Comparison of ENCODE assay signal across 12 mouse cellular contexts in genomic region chr4:110916565-110916964, GRCm38 (mm10).
A peak's percentile ranks its signal among the peaks of the same experiment; 100 is the strongest.
DNase-seq lines count a peak whose midpoint lies in the region; ATAC-seq and TF ChIP-seq lines count a peak whose summit lies in the region.
"Had no signal": no experiment of that assay in that cellular context is flagged by ENCODE, and none has a peak within 500 bp of the region (broad histone marks: within the 10 kb centered on the region; RNA-seq: fewer than 3 reads in every experiment).

No protein-coding gene starts in this region.

- H3K4me2 ChIP-seq in hindbrain, postnatal 0 days (ENCODE audit: low read depth, low read length), result no peak overlapping the region
- no peak overlapping the region for H3K4me2 ChIP-seq in hindbrain, embryonic 13.5 days
- no peak overlapping the region for H3K4me2 ChIP-seq in embryonic facial prominence, embryonic 15.5 days (replicated peaks)
- H3K4me2 ChIP-seq: lung, embryonic 15.5 days had no signal

- no peak overlapping the region for H3K9ac ChIP-seq in hindbrain, postnatal 0 days (replicated peaks; ENCODE audit: low read length)
- no peak overlapping the region for H3K9ac ChIP-seq in hindbrain, embryonic 13.5 days
- H3K9ac ChIP-seq in embryonic facial prominence, embryonic 15.5 days, result no peak overlapping the region
- H3K9ac ChIP-seq: lung, embryonic 15.5 days had no signal

- H3K36me3 ChIP-seq in hindbrain, postnatal 0 days (ENCODE audit: insufficient read depth, low read length), result no peaks in the 10 kb centered on the region
- H3K36me3 ChIP-seq in hindbrain, embryonic 13.5 days, result no peaks in the 10 kb centered on the region
- H3K36me3 ChIP-seq in embryonic facial prominence, embryonic 15.5 days, result no peaks in the 10 kb centered on the region
- H3K36me3 ChIP-seq: lung, embryonic 15.5 days had no signal

- 42% methylated on average over 4 of the region's 4 CpGs for WGBS in hindbrain, postnatal 0 days
- 68% methylated on average over 4 of the region's 4 CpGs for WGBS in hindbrain, embryonic 13.5 days
- WGBS in embryonic facial prominence, embryonic 15.5 days, result 42% methylated on average over 4 of the region's 4 CpGs

- DNase-seq in hindbrain, postnatal 0 days (ENCODE audit: low spot score), result peak; percentile 3
- peak; percentile 56 to 59 for DNase-seq in layer of hippocampus, postnatal 25 days (ENCODE audit: extremely low spot score in 1 of 2, low spot score in 1 of 2)
- DNase-seq in right cerebral cortex, postnatal 10 days (ENCODE audit: low spot score in 2 of 2), result peak; percentile 73 to 75
- no peak for DNase-seq in thymus, adult 18-20 months
- DNase-seq in adrenal gland, postnatal 14 days, result no peak
- no peak for DNase-seq in kidney, adult 8-10 months
- DNase-seq: gastrocnemius, postnatal 36 days; heart, postnatal 4 days had no signal

- ATAC-seq in hindbrain, postnatal 0 days, result peak; percentile 40; the same call in 1 of the 2 replicates
- ATAC-seq in hindbrain, embryonic 13.5 days (ENCODE audit: low FRiP score), result no peak
- no peak for ATAC-seq in embryonic facial prominence, embryonic 15.5 days (ENCODE audit: insufficient number of reproducible peaks, low FRiP score, low TSS enrichment, low read depth)

- no peaks in the 10 kb centered on the region for H3K27me3 ChIP-seq in hindbrain, postnatal 0 days (ENCODE audit: insufficient read depth, low read length)
- H3K27me3 ChIP-seq in hindbrain, embryonic 13.5 days, result no peaks in the 10 kb centered on the region
- H3K27me3 ChIP-seq in embryonic facial prominence, embryonic 15.5 days, result no peaks in the 10 kb centered on the region
- H3K27me3 ChIP-seq: lung, embryonic 15.5 days had no signal

- no peak for TF ChIP-seq CTCF in hindbrain, postnatal 0 days (IDR thresholded peaks at IDR 0.05; ENCODE audit: low read depth)

- no peak overlapping the region for H3K4me3 ChIP-seq in hindbrain, postnatal 0 days (ENCODE audit: low read length)
- no peak overlapping the region for H3K4me3 ChIP-seq in hindbrain, embryonic 13.5 days
- no peak overlapping the region for H3K4me3 ChIP-seq in embryonic facial prominence, embryonic 15.5 days (replicated peaks)
- H3K4me3 ChIP-seq: lung, embryonic 15.5 days had no signal

- H3K27ac ChIP-seq in hindbrain, postnatal 0 days, result no peak overlapping the region
- no peak overlapping the region for H3K27ac ChIP-seq in hindbrain, embryonic 13.5 days
- H3K27ac ChIP-seq in embryonic facial prominence, embryonic 15.5 days (replicated peaks), result peak overlapping the region; percentile 31; the same call in 1 of the 2 replicates
- H3K27ac ChIP-seq: lung, embryonic 15.5 days; stomach, postnatal 0 days had no signal

- no peaks in the 10 kb centered on the region for H3K9me3 ChIP-seq in hindbrain, postnatal 0 days (ENCODE audit: low read length)
- H3K9me3 ChIP-seq in hindbrain, embryonic 13.5 days, result no peaks in the 10 kb centered on the region
- H3K9me3 ChIP-seq in embryonic facial prominence, embryonic 15.5 days (replicated peaks), result no peaks in the 10 kb centered on the region
- H3K9me3 ChIP-seq: lung, embryonic 15.5 days had no signal

- H3K4me1 ChIP-seq in hindbrain, postnatal 0 days (ENCODE audit: insufficient read depth, low read length), result no peaks in the 10 kb centered on the region
- no peaks in the 10 kb centered on the region for H3K4me1 ChIP-seq in hindbrain, embryonic 13.5 days (replicated peaks)
- 0 out of 2 replicates have a peak, but pooled peaks cover 4% of the 10 kb centered on the region for H3K4me1 ChIP-seq in embryonic facial prominence, embryonic 15.5 days
- H3K4me1 ChIP-seq: lung, embryonic 15.5 days had no signal

Comparison
In these comparisons a context has a peak if more than half of its experiments do, and no peak if none do; other contexts are left out.
1. DNase-seq: peak in hindbrain, postnatal 0 days (single experiment), layer of hippocampus, postnatal 25 days (2 of 2) and right cerebral cortex, postnatal 10 days (2 of 2); none in thymus, adult 18-20 months (0 of 2), adrenal gland, postnatal 14 days (single experiment) and kidney, adult 8-10 months (0 of 2).